Mouse (Mus musculus) ES-E14 (cell line): Measurements from ENCODE around the gene Macf1. TPM values are rescaled to one million over a fixed set of nuclear protein-coding genes. Genes with fewer than 3 reads are reported as not detected.

Experiments
- DNase-seq: peaks from one replicate; pipeline ENCODE4 v3.0.0-alpha.2; 2013; ENCODE audit warnings: low read depth, low spot score
- H3K27ac ChIP-seq: 2 replicates; pipeline ENCODE4 v1.5.1; 2012; ENCODE audit warnings: low read depth, mild to moderate bottlenecking, low read length, moderate library complexity, mixed read lengths; ENCODE audit not compliant: poor library complexity, insufficient read depth, severe bottlenecking
- H3K36me3 ChIP-seq: 2 replicates; pipeline ENCODE4 v1.6.1; 2012; ENCODE audit warnings: mild to moderate bottlenecking, low read length, moderate library complexity, mixed read lengths; ENCODE audit not compliant: control insufficient read depth, poor library complexity, insufficient read depth, severe bottlenecking
- H3K4me1 ChIP-seq, 2 experiments: fragments of 150-350 bp in 1 of 2; sonication (generic) in 1 of 2; 2 replicates each; pipeline ENCODE4 v1.6.1; 2012; ENCODE audit warnings: low read length in 2 of 2, mild to moderate bottlenecking in 1 of 2, mixed read lengths in 1 of 2; ENCODE audit not compliant: control insufficient read depth in 2 of 2, insufficient read depth in 2 of 2, poor library complexity in 1 of 2
- H3K4me3 ChIP-seq, 2 experiments: fragments of 150-350 bp in 1 of 2; sonication (generic) in 1 of 2; 2 replicates each; pipeline ENCODE4 v1.5.1; 2012; ENCODE audit warnings: low read length in 2 of 2, low read depth in 1 of 2, mild to moderate bottlenecking in 1 of 2, mixed read lengths in 1 of 2; ENCODE audit not compliant: insufficient read depth in 1 of 2, poor library complexity in 1 of 2, severe bottlenecking in 1 of 2
- H3K9ac ChIP-seq: 2 replicates; pipeline ENCODE4 v1.6.1; 2012; ENCODE audit warnings: low read depth, mild to moderate bottlenecking, low read length, mixed read lengths; ENCODE audit not compliant: poor library complexity, insufficient read depth, severe bottlenecking
- H3K9me3 ChIP-seq: fragments of 150-350 bp; sonication (generic); 2 replicates; pipeline ENCODE4 v1.6.1; 2012; ENCODE audit warnings: low read depth, mild to moderate bottlenecking, low read length; ENCODE audit not compliant: control insufficient read depth, insufficient read depth
- CHD2 ChIP-seq: IDR thresholded peaks from 2 replicates; pipeline ENCODE4 v1.6.1; 2014; ENCODE audit warnings: mild to moderate bottlenecking, low read depth, low read length, inconsistent platforms
- HCFC1 ChIP-seq: IDR thresholded peaks from 2 replicates; pipeline ENCODE4 v1.6.1; 2012; ENCODE audit warnings: low read length, inconsistent platforms, borderline replicate concordance; ENCODE audit not compliant: insufficient read depth
- MAFK ChIP-seq: IDR thresholded peaks from 2 replicates; pipeline ENCODE4 v1.6.1; 2014; ENCODE audit warnings: mild to moderate bottlenecking, low read depth, low read length, inconsistent platforms; ENCODE audit not compliant: insufficient read depth
- ZC3H11A ChIP-seq: IDR thresholded peaks from 2 replicates; pipeline ENCODE4 v1.6.1; 2012; ENCODE audit warnings: low read depth, mild to moderate bottlenecking, inconsistent platforms, low read length, borderline replicate concordance
- ZNF384 ChIP-seq: IDR thresholded peaks from 2 replicates; pipeline ENCODE4 v1.6.1; 2012; ENCODE audit warnings: low read depth, low read length, inconsistent platforms
- in situ Hi-C, 2 experiments: fragments of 600-800 bp; cut with MboI; formaldehyde crosslinking; loops; one replicate each; pipeline ENCODE4 v1.15.1; 2025; ENCODE audit warnings: low sequenced_read_pairs in 2 of 2, inconsistent platforms in 1 of 2; ENCODE audit not compliant: unreplicated experiment in 2 of 2
- total RNA-seq: library from RNA; depleted of rRNA; stranded (reverse); fragments of 300-350 nt; gene quantifications from 2 replicates; pipeline ENCODE4 v1.2.3, GENCODE M21; 2012

Macf1 gene
- total RNA-seq, 1 experiment, result 277 TPM

- Histone ChIP-seq H3K4me3 (peak overlapping the region; percentile 76 to 86), H3K27ac (peak overlapping the region; percentile 94), H3K9me3 (no peaks in the 10 kb centered on the region), H3K36me3 (no peaks in the 10 kb centered on the region), H3K4me1 (peaks cover 14 to 20% of the 10 kb centered on the region in 2 experiments), H3K9ac (peak overlapping the region; percentile 82)
- TF ChIP-seq CHD2 (no peak), ZNF384 (no peak), HCFC1 (no peak), ZC3H11A (no peak), MAFK (no peak)
- DNase-seq, result no peak
- in situ Hi-C loops, result no loop called here
Observed at GRCm38 (mm10) chr4:123664021-123664950, 19.9 kb downstream of the Macf1 start.

GRCm38 (mm10) chr4:123663688-123663965, 20.5 kb downstream of the Macf1 start:
- no peaks in the 10 kb centered on the region for H3K9me3 ChIP-seq
- DNase-seq, result no peak
- H3K27ac ChIP-seq, result peak overlapping the region; percentile 94; the same call in 1 of the 2 replicates
- H3K9ac ChIP-seq, result peak overlapping the region; percentile 82
- no peaks in the 10 kb centered on the region for H3K36me3 ChIP-seq
- peaks cover 13 to 18% of the 10 kb centered on the region in 2 experiments for H3K4me1 ChIP-seq
- H3K4me3 ChIP-seq, result peak overlapping the region; percentile 76 to 86
- TF ChIP-seq ZNF384, result no peak
- in situ Hi-C loops, result no loop called here

- Histone ChIP-seq H3K9me3 (no peaks in the 10 kb centered on the region), H3K9ac (peak overlapping the region; percentile 82), H3K27ac (peak overlapping the region; percentile 94), H3K4me3 (peak overlapping the region; percentile 76 to 86), H3K4me1 (peaks cover 13 to 18% of the 10 kb centered on the region in 2 experiments), H3K36me3 (no peaks in the 10 kb centered on the region)
- peak; percentile 76 for DNase-seq
- in situ Hi-C loops, result no loop called here
- peak; percentile 93 for TF ChIP-seq MAFK
- TF ChIP-seq ZC3H11A, result no peak
Observed at GRCm38 (mm10) chr4:123662914-123663687, 21.1 kb downstream of the Macf1 start.

GRCm38 (mm10) chr4:123658175-123658574, 26.0 kb downstream of the Macf1 start:
- in situ Hi-C loops, result no loop called here
- no peak overlapping the region for H3K27ac ChIP-seq

More at GRCm38 (mm10) chr4:123658175-123658574, 26.0 kb downstream of the Macf1 start:
- Histone ChIP-seq H3K4me1 (peaks cover 16 to 27% of the 10 kb centered on the region in 2 experiments), H3K36me3 (no peaks in the 10 kb centered on the region), H3K9me3 (no peaks in the 10 kb centered on the region), H3K9ac (no peak overlapping the region), H3K4me3 (no peak overlapping the region)
- DNase-seq, result no peak
- TF ChIP-seq MAFK, result no peak
- no peak for TF ChIP-seq CHD2
- TF ChIP-seq ZC3H11A, result no peak
- TF ChIP-seq ZNF384, result no peak
- TF ChIP-seq HCFC1, result no peak
